Mouse (Mus musculus): ENCODE measurements around the gene Cpz. TPM values are rescaled to one million over a fixed set of nuclear protein-coding genes. Genes with fewer than 3 reads are reported as not detected.

The Cpz gene
- under 1 TPM; 0.94 to 0.98 TPM for total RNA-seq (2021)

GRCm38 (mm10) chr5:35525469-35526123 is at the start of gene Cpz:
Gene Cpz, minus strand, starts transcription at chr5:35525698.
- intact Hi-C loops (cut with DNase I), result loop anchor here (5.0 kb wide), 1 partner anchor 187 kb away; no protein-coding TSS in a partner anchor
- no peak for DNase-seq (ENCODE audit: low spot score)

GRCm38 (mm10) chr5:35574653-35575599 is 49.4 kb upstream of the Cpz start, which contains the start of gene Trmt44:
Gene Trmt44, minus strand, starts transcription at chr5:35575070.
- DNase-seq (ENCODE audit: low spot score), result peak; percentile 80
- intact Hi-C loops (cut with DNase I), result no loop called here

GRCm38 (mm10) chr5:35571546-35571945 is 46.0 kb upstream of the Cpz start:
- no peak for DNase-seq (ENCODE audit: low spot score)
- intact Hi-C loops (cut with DNase I), result no loop called here

- intact Hi-C loops (cut with DNase I), result no loop called here
These were observed 41.1 kb upstream of the Cpz start for GRCm38 (mm10) chr5:35566632-35567031.

GRCm38 (mm10) chr5:35565217-35565616 is 39.7 kb upstream of the Cpz start:
- intact Hi-C loops (cut with DNase I), result no loop called here
- DNase-seq (ENCODE audit: low spot score), result no peak

More at GRCm38 (mm10) chr5:35566632-35567031, 41.1 kb upstream of the Cpz start:
- DNase-seq (ENCODE audit: low spot score), result no peak

GRCm38 (mm10) chr5:35563449-35563848 is 38.0 kb upstream of the Cpz start:
- intact Hi-C loops (cut with DNase I), result loop anchor here (2.0 kb wide), 1 partner anchor 41 kb away; no protein-coding TSS in a partner anchor
- peak; percentile 26 for DNase-seq (ENCODE audit: low spot score)

GRCm38 (mm10) chr5:35562616-35563015 is 37.1 kb upstream of the Cpz start:
- no peak for DNase-seq (ENCODE audit: low spot score)
- intact Hi-C loops (cut with DNase I), result loop anchor here (2.0 kb wide), 1 partner anchor 40 kb away; no protein-coding TSS in a partner anchor

GRCm38 (mm10) chr5:35559447-35559846 is 33.9 kb upstream of the Cpz start:
- DNase-seq (ENCODE audit: low spot score), result no peak

GRCm38 (mm10) chr5:35557946-35558621 is 32.6 kb upstream of the Cpz start:
- DNase-seq (ENCODE audit: low spot score), result no peak
- intact Hi-C loops (cut with DNase I), result no loop called here

More at GRCm38 (mm10) chr5:35559447-35559846, 33.9 kb upstream of the Cpz start:
- intact Hi-C loops (cut with DNase I), result no loop called here

- no peak for DNase-seq (ENCODE audit: low spot score)
- intact Hi-C loops (cut with DNase I), result no loop called here
These were observed 30.9 kb upstream of the Cpz start for GRCm38 (mm10) chr5:35556393-35556792.

GRCm38 (mm10) chr5:35552838-35553539 is 27.5 kb upstream of the Cpz start:
- intact Hi-C loops (cut with DNase I), result no loop called here
- DNase-seq (ENCODE audit: low spot score), result no peak

- intact Hi-C loops (cut with DNase I), result no loop called here
- DNase-seq (ENCODE audit: low spot score), result peak; percentile 31
These were observed 26.6 kb upstream of the Cpz start for GRCm38 (mm10) chr5:35551855-35552837.

GRCm38 (mm10) chr5:35546127-35546526 is 20.6 kb upstream of the Cpz start:
- intact Hi-C loops (cut with DNase I), result no loop called here
- no peak for DNase-seq (ENCODE audit: low spot score)

GRCm38 (mm10) chr5:35541059-35541790 is 15.7 kb upstream of the Cpz start:
- DNase-seq (ENCODE audit: low spot score), result no peak
- intact Hi-C loops (cut with DNase I), result no loop called here

- DNase-seq (ENCODE audit: low spot score), result no peak
- intact Hi-C loops (cut with DNase I), result no loop called here
These were observed 15.1 kb upstream of the Cpz start for GRCm38 (mm10) chr5:35540555-35540954.

GRCm38 (mm10) chr5:35539576-35539975 is 14.1 kb upstream of the Cpz start:
- intact Hi-C loops (cut with DNase I), result no loop called here

GRCm38 (mm10) chr5:35538022-35538421 is 12.5 kb upstream of the Cpz start:
- DNase-seq (ENCODE audit: low spot score), result no peak
- intact Hi-C loops (cut with DNase I), result no loop called here

More at GRCm38 (mm10) chr5:35539576-35539975, 14.1 kb upstream of the Cpz start:
- DNase-seq (ENCODE audit: low spot score), result no peak

- intact Hi-C loops (cut with DNase I), result no loop called here
- DNase-seq (ENCODE audit: low spot score), result no peak
These were observed 12.0 kb upstream of the Cpz start for GRCm38 (mm10) chr5:35537474-35537873.

Data from heart, postnatal 25 days (tissue).